Mouse (Mus musculus): Measurements from ENCODE around the gene Insr.

- no peak for TF ChIP-seq TAL1 (IDR thresholded peaks at IDR 0.05; ENCODE audit: low read length)
- no peak for TF ChIP-seq GATA1 (IDR thresholded peaks at IDR 0.05; ENCODE audit: low read length)
These were observed 34.9 kb upstream of the Insr start for GRCm38 (mm10) chr8:3314345-3314744.

Data from erythroblast, embryonic 14.5 days (primary cell).